18 mouse cellular contexts compared by ENCODE assay signal in the genomic region with DNA sequence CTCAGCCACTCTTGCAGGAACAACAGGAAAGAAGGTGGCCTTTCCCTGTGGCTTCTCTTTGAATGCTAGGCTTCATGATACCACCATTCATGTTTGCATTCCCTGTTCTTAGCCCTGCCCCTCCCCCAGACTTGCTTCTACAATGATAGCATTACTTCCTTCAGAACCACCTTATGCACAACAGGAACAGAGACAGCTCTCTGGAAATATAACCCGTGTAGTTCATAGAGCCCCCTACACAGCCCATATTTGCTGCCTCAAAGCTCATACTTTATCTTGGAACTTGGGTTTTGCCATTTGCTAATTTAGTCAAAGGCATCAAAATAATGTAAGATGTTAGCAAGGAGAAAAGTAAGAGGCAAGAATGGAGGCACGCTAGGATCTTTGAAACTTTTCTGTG.
DNase-seq lines count a peak whose midpoint lies in the region; ATAC-seq lines count a peak whose summit lies in the region.
"Had no signal": no experiment of that assay in that cellular context is flagged by ENCODE, and none has a peak within 500 bp of the region (broad histone marks: within the 10 kb centered on the region; RNA-seq: fewer than 3 reads in every experiment).

No protein-coding gene starts in this region.

- DNase-seq in heart, embryonic 10.5 days (ENCODE audit: low spot score) = no peak
- DNase-seq in heart, postnatal 25 days (ENCODE audit: low spot score) = no peak
- DNase-seq in midbrain, embryonic 11.5 days (ENCODE audit: low spot score, missing footprints) = peak; percentile 84
- no peak for DNase-seq in midbrain, embryonic 10.5 days (ENCODE audit: low spot score)
- DNase-seq in liver, embryonic 11.5 days (ENCODE audit: low spot score) = no peak
- DNase-seq in naive thymus-derived CD4-positive, alpha-beta T cell, adult 2 months (ENCODE audit: low read depth) = peak; percentile 41
- DNase-seq in left cerebral cortex, postnatal 14 days (ENCODE audit: low spot score in 2 of 2) = no peak
- DNase-seq in embryo, embryonic 9.5 days (ENCODE audit: extremely low spot score) = no peak
- DNase-seq: adrenal gland, adult 8-10 months; cerebellum, adult 11-12 months; cerebellum, postnatal 14 days; kidney, adult 2 months; layer of hippocampus, adult 9-11 months had no signal

- WGBS in heart, embryonic 10.5 days = 39% methylated on average over 2 of the region's 2 CpGs
- WGBS in midbrain, embryonic 11.5 days = 39% methylated on average over 2 of the region's 2 CpGs
- 40% methylated on average over 2 of the region's 2 CpGs for WGBS in midbrain, embryonic 10.5 days
- 40% methylated on average over 2 of the region's 2 CpGs for WGBS in liver, embryonic 11.5 days

- no peak for ATAC-seq in midbrain, embryonic 11.5 days (ENCODE audit: low FRiP score)
- no peak for ATAC-seq in liver, embryonic 11.5 days (replicated peaks; ENCODE audit: low FRiP score)

- H3K4me1 ChIP-seq in heart, embryonic 10.5 days = peaks cover 52% of the 10 kb centered on the region
- H3K4me1 ChIP-seq in midbrain, embryonic 11.5 days (ENCODE audit: control insufficient read depth, insufficient read depth, low read length) = peaks cover 13% of the 10 kb centered on the region
- H3K4me1 ChIP-seq in midbrain, embryonic 10.5 days = peaks cover 57% of the 10 kb centered on the region
- peaks cover 45% of the 10 kb centered on the region for H3K4me1 ChIP-seq in liver, embryonic 11.5 days (replicated peaks; ENCODE audit: control insufficient read depth, insufficient read depth, low read length)

- no peaks in the 10 kb centered on the region for H3K9me3 ChIP-seq in heart, embryonic 10.5 days
- H3K9me3 ChIP-seq in midbrain, embryonic 11.5 days (ENCODE audit: control insufficient read depth, low read length) = no peaks in the 10 kb centered on the region
- H3K9me3 ChIP-seq in midbrain, embryonic 10.5 days (replicated peaks) = no peaks in the 10 kb centered on the region
- no peaks in the 10 kb centered on the region for H3K9me3 ChIP-seq in liver, embryonic 11.5 days (ENCODE audit: control insufficient read depth, low read length)
- H3K9me3 ChIP-seq: embryonic facial prominence, embryonic 12.5 days; hindbrain, embryonic 15.5 days; midbrain, embryonic 12.5 days had no signal

- H3K4me2 ChIP-seq in midbrain, embryonic 11.5 days = no peak overlapping the region
- peak overlapping the region; percentile 55; the same call in 1 of the 2 replicates for H3K4me2 ChIP-seq in liver, embryonic 11.5 days
- H3K4me2 ChIP-seq: embryonic facial prominence, embryonic 12.5 days; hindbrain, embryonic 15.5 days; midbrain, embryonic 12.5 days had no signal

- H3K9ac ChIP-seq in midbrain, embryonic 11.5 days (ENCODE audit: low read length) = no peak overlapping the region
- no peak overlapping the region for H3K9ac ChIP-seq in liver, embryonic 11.5 days (ENCODE audit: low read depth, low read length)
- H3K9ac ChIP-seq: embryonic facial prominence, embryonic 12.5 days; hindbrain, embryonic 15.5 days; midbrain, embryonic 12.5 days had no signal

- no peaks in the 10 kb centered on the region for H3K36me3 ChIP-seq in heart, embryonic 10.5 days
- no peaks in the 10 kb centered on the region for H3K36me3 ChIP-seq in midbrain, embryonic 11.5 days (ENCODE audit: control insufficient read depth, insufficient read depth, low read length)
- H3K36me3 ChIP-seq in midbrain, embryonic 10.5 days = no peaks in the 10 kb centered on the region
- H3K36me3 ChIP-seq in liver, embryonic 11.5 days (ENCODE audit: control insufficient read depth, insufficient read depth, low read length) = no peaks in the 10 kb centered on the region
- H3K36me3 ChIP-seq: embryonic facial prominence, embryonic 12.5 days; hindbrain, embryonic 15.5 days; midbrain, embryonic 12.5 days had no signal

- no peak overlapping the region for H3K4me3 ChIP-seq in heart, embryonic 10.5 days
- H3K4me3 ChIP-seq in midbrain, embryonic 11.5 days (ENCODE audit: low read depth, low read length) = no peak overlapping the region
- no peak overlapping the region for H3K4me3 ChIP-seq in midbrain, embryonic 10.5 days
- H3K4me3 ChIP-seq in liver, embryonic 11.5 days (ENCODE audit: low read depth, low read length) = no peak overlapping the region
- H3K4me3 ChIP-seq: embryonic facial prominence, embryonic 12.5 days; hindbrain, embryonic 15.5 days; midbrain, embryonic 12.5 days had no signal

- intact Hi-C loops in heart, postnatal 25 days (cut with DNase I) = no loop called here
- intact Hi-C loops in left cerebral cortex, postnatal 14 days (cut with DNase I) = no loop called here

- no peaks in the 10 kb centered on the region for H3K27me3 ChIP-seq in heart, embryonic 10.5 days (ENCODE audit: insufficient read depth, poor library complexity, severe bottlenecking)
- H3K27me3 ChIP-seq in midbrain, embryonic 11.5 days (ENCODE audit: control insufficient read depth, insufficient read depth, low read length) = no peaks in the 10 kb centered on the region
- H3K27me3 ChIP-seq in midbrain, embryonic 10.5 days (ENCODE audit: low read depth, poor library complexity, severe bottlenecking) = peaks cover 29% of the 10 kb centered on the region
- no peaks in the 10 kb centered on the region for H3K27me3 ChIP-seq in liver, embryonic 11.5 days (replicated peaks; ENCODE audit: control insufficient read depth, insufficient read depth, low read length)
- H3K27me3 ChIP-seq: embryonic facial prominence, embryonic 12.5 days; hindbrain, embryonic 15.5 days had no signal

- H3K27ac ChIP-seq in heart, embryonic 10.5 days = peak overlapping the region; percentile 64; the same call in 1 of the 2 replicates
- no peak overlapping the region for H3K27ac ChIP-seq in midbrain, embryonic 11.5 days (ENCODE audit: low read depth, low read length)
- H3K27ac ChIP-seq in midbrain, embryonic 10.5 days (replicated peaks) = no peak overlapping the region
- H3K27ac ChIP-seq in liver, embryonic 11.5 days (ENCODE audit: low read depth, low read length) = peak overlapping the region; percentile 78; the same call in 1 of the 2 replicates
- H3K27ac ChIP-seq: hindbrain, embryonic 15.5 days; kidney, postnatal 0 days; midbrain, embryonic 12.5 days; stomach, postnatal 0 days had no signal

Comparison
In these comparisons a context has a peak if more than half of its experiments do, and no peak if none do; other contexts are left out.
1. DNase-seq: peak in midbrain, embryonic 11.5 days (single experiment) and naive thymus-derived CD4-positive, alpha-beta T cell, adult 2 months (single experiment); none in heart, embryonic 10.5 days (single experiment), heart, postnatal 25 days (single experiment), midbrain, embryonic 10.5 days (single experiment), liver, embryonic 11.5 days (single experiment), left cerebral cortex, postnatal 14 days (0 of 2) and embryo, embryonic 9.5 days (single experiment).
2. H3K27ac ChIP-seq: peak in heart, embryonic 10.5 days (single experiment) and liver, embryonic 11.5 days (single experiment); none in midbrain, embryonic 11.5 days (single experiment) and midbrain, embryonic 10.5 days (single experiment).